Mouse (Mus musculus): ENCODE measurements around the gene Ctbp2. TPM values are rescaled to one million over a fixed set of nuclear protein-coding genes. Genes with fewer than 3 reads are reported as not detected.

Gene Ctbp2
- polyA plus RNA-seq, 2 experiments: 59.2 to 77.7 TPM

DNA sequence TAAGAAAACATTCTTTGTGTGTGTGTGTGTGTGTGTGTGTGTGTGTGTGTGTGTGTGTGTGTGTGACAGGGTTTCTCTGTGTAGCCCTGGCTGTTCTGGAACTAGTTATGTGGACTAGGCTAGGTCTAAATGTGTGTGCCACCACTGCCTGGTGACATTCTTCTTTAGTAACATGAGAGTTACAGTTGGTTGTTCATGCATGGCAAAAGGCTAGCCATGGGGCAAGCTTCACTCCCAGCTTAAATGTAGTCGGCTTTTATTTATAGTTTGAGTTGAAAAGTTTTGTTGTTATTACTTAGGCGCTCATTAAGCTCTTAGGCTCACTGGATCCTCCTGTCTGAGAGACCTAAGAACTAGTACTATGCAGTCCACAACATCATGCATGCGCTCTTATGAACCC lies 159.8 kb downstream of the Ctbp2 start:
- H3K9me3 ChIP-seq (ENCODE audit: control insufficient read depth, low read length): no peaks in the 10 kb centered on the region
- no peak overlapping the region for H3K9ac ChIP-seq (ENCODE audit: low read depth, low read length, severe bottlenecking)
- H3K27me3 ChIP-seq (ENCODE audit: control insufficient read depth, insufficient read depth, low read length): no peaks in the 10 kb centered on the region
- DNase-seq (ENCODE audit: low spot score) (no peak), ATAC-seq (ENCODE audit: low FRiP score, low read depth) (no peak)
- WGBS: 71% methylated on average over 3 of the region's 3 CpGs
- no peak overlapping the region for H3K27ac ChIP-seq (replicated peaks; ENCODE audit: low read depth, low read length)
- no peak for TF ChIP-seq POLR2A (IDR thresholded peaks at IDR 0.05; ENCODE audit: borderline replicate concordance, extremely low read depth, insufficient read depth, insufficient read length)
- H3K4me1 ChIP-seq (ENCODE audit: control insufficient read depth, insufficient read depth, low read length): no peaks in the 10 kb centered on the region
- no peak overlapping the region for H3K4me3 ChIP-seq (replicated peaks; ENCODE audit: low read length)
- peaks cover 15% of the 10 kb centered on the region for H3K36me3 ChIP-seq (ENCODE audit: control insufficient read depth, insufficient read depth, low read length)
- no peak overlapping the region for H3K4me2 ChIP-seq (replicated peaks; ENCODE audit: low read depth, low read length, severe bottlenecking)

DNA sequence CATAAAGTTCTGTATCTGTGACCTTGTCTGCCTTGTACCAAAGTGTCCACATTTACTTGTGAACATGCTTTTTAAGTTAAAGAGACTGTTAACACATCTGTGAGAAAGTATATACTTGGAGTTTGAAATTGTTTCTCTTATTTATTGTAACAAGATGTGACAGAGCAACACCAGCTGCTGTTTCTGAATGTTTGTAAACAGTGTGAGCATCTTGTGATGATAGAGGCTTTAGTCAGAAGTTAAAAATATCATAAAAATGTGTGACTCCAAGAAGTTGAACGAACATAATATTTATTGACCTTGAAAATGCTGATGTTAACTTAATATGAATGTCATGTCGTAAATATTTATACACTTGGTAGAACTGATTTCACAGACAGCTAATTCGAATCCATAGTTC lies 173.5 kb downstream of the Ctbp2 start:
- Histone ChIP-seq H3K27me3 (ENCODE audit: control insufficient read depth, insufficient read depth, low read length) (no peaks in the 10 kb centered on the region), H3K9me3 (ENCODE audit: control insufficient read depth, low read length) (no peaks in the 10 kb centered on the region), H3K27ac (replicated peaks; ENCODE audit: low read depth, low read length) (no peak overlapping the region), H3K9ac (ENCODE audit: low read depth, low read length, severe bottlenecking) (no peak overlapping the region), H3K36me3 (ENCODE audit: control insufficient read depth, insufficient read depth, low read length) (no peaks in the 10 kb centered on the region), H3K4me2 (replicated peaks; ENCODE audit: low read depth, low read length, severe bottlenecking) (no peak overlapping the region), H3K4me1 (ENCODE audit: control insufficient read depth, insufficient read depth, low read length) (no peaks in the 10 kb centered on the region), H3K4me3 (replicated peaks; ENCODE audit: low read length) (no peak overlapping the region)
- DNase-seq (ENCODE audit: low spot score) (no peak), ATAC-seq (ENCODE audit: low FRiP score, low read depth) (no peak)
- no peak for TF ChIP-seq POLR2A (IDR thresholded peaks at IDR 0.05; ENCODE audit: borderline replicate concordance, extremely low read depth, insufficient read depth, insufficient read length)
- 84% methylated on average over 3 of the region's 3 CpGs for WGBS

DNA sequence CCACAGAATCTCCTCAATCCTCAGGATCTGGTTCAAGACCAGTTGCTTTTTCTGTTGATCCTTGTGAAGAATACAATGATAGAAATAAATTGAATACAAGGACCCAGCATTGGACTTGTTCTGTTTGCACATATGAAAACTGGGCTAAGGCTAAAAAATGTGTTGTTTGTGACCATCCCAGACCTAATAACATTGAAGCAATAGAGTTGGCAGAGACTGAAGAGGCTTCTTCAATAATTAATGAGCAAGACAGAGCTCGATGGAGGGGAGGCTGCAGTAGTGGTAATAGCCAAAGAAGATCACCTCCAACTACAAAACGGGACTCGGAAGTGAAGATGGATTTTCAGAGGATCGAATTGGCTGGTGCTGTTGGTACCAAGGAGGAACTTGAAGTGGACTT lies 174.2 kb downstream of the Ctbp2 start:
- WGBS: 89% methylated on average over 4 of the region's 4 CpGs
- H3K4me1 ChIP-seq (ENCODE audit: control insufficient read depth, insufficient read depth, low read length): no peaks in the 10 kb centered on the region
- ATAC-seq (ENCODE audit: low FRiP score, low read depth): no peak
- no peak overlapping the region for H3K27ac ChIP-seq (replicated peaks; ENCODE audit: low read depth, low read length)
- no peak overlapping the region for H3K4me3 ChIP-seq (replicated peaks; ENCODE audit: low read length)
- H3K4me2 ChIP-seq (replicated peaks; ENCODE audit: low read depth, low read length, severe bottlenecking): no peak overlapping the region
- H3K9ac ChIP-seq (ENCODE audit: low read depth, low read length, severe bottlenecking): no peak overlapping the region
- no peak for DNase-seq (ENCODE audit: low spot score)
- TF ChIP-seq POLR2A (IDR thresholded peaks at IDR 0.05; ENCODE audit: borderline replicate concordance, extremely low read depth, insufficient read depth, insufficient read length): no peak
- no peaks in the 10 kb centered on the region for H3K27me3 ChIP-seq (ENCODE audit: control insufficient read depth, insufficient read depth, low read length)
- H3K36me3 ChIP-seq (ENCODE audit: control insufficient read depth, insufficient read depth, low read length): no peaks in the 10 kb centered on the region
- no peaks in the 10 kb centered on the region for H3K9me3 ChIP-seq (ENCODE audit: control insufficient read depth, low read length)

GRCm38 (mm10) chr7:132940569-132940968 lies 183.6 kb downstream of the Ctbp2 start:
- no peak overlapping the region for H3K27ac ChIP-seq (replicated peaks; ENCODE audit: low read depth, low read length)
- H3K4me1 ChIP-seq (ENCODE audit: control insufficient read depth, insufficient read depth, low read length): no peaks in the 10 kb centered on the region
- no peak overlapping the region for H3K4me2 ChIP-seq (replicated peaks; ENCODE audit: low read depth, low read length, severe bottlenecking)
- H3K9ac ChIP-seq (ENCODE audit: low read depth, low read length, severe bottlenecking): no peak overlapping the region
- H3K36me3 ChIP-seq (ENCODE audit: control insufficient read depth, insufficient read depth, low read length): no peaks in the 10 kb centered on the region
- DNase-seq (ENCODE audit: low spot score) (no peak), ATAC-seq (ENCODE audit: low FRiP score, low read depth) (no peak)
- WGBS: 90% methylated on average over 2 of the region's 2 CpGs
- no peaks in the 10 kb centered on the region for H3K27me3 ChIP-seq (ENCODE audit: control insufficient read depth, insufficient read depth, low read length)
- H3K9me3 ChIP-seq (ENCODE audit: control insufficient read depth, low read length): no peaks in the 10 kb centered on the region
- H3K4me3 ChIP-seq (replicated peaks; ENCODE audit: low read length): no peak overlapping the region
- TF ChIP-seq POLR2A (IDR thresholded peaks at IDR 0.05; ENCODE audit: borderline replicate concordance, extremely low read depth, insufficient read depth, insufficient read length): no peak

DNA sequence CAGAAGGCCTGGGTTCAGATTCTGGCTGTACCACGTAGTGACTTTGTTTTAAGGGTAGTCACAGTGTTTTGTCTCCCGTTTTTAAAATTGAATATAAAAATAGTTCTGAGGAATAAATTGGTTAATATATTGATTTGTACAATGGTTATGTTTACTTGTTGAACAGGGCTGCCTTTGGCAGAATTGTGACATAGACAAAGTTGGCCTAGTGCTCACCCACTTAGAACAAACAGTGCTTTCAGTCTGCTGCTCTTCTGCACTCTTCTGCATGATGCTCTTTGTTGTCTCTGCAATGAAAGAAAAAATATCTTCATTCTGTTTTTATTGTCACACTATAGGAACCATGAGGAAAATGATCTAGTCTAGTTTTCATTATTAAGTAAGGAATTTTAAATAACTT lies 185.0 kb downstream of the Ctbp2 start:
- ATAC-seq (ENCODE audit: low FRiP score, low read depth) (no peak), DNase-seq (ENCODE audit: low spot score) (no peak)
- Histone ChIP-seq H3K4me2 (replicated peaks; ENCODE audit: low read depth, low read length, severe bottlenecking) (no peak overlapping the region), H3K4me3 (replicated peaks; ENCODE audit: low read length) (no peak overlapping the region), H3K4me1 (ENCODE audit: control insufficient read depth, insufficient read depth, low read length) (no peaks in the 10 kb centered on the region), H3K9me3 (ENCODE audit: control insufficient read depth, low read length) (no peaks in the 10 kb centered on the region), H3K9ac (ENCODE audit: low read depth, low read length, severe bottlenecking) (no peak overlapping the region), H3K36me3 (ENCODE audit: control insufficient read depth, insufficient read depth, low read length) (no peaks in the 10 kb centered on the region), H3K27ac (replicated peaks; ENCODE audit: low read depth, low read length) (no peak overlapping the region), H3K27me3 (ENCODE audit: control insufficient read depth, insufficient read depth, low read length) (no peaks in the 10 kb centered on the region)
- no peak for TF ChIP-seq POLR2A (IDR thresholded peaks at IDR 0.05; ENCODE audit: borderline replicate concordance, extremely low read depth, insufficient read depth, insufficient read length)
- WGBS: 89% methylated on average over 2 of the region's 2 CpGs

Other genes with a start within 250 kb of the Ctbp2 start
- 17.4 and 18.1 TPM in 2 replicates for gene Zranb1, start 193.2 kb downstream of the Ctbp2 start, polyA plus RNA-seq (2012; rRNA removed)
- gene Zranb1, start 193.2 kb downstream of the Ctbp2 start, polyA plus RNA-seq (2014; fragmentation: Nextera tagmentation; extraction: Ambion mirVana): 18.1 and 22.4 TPM in 2 replicates
- gene Fgfr2, start 1.0 kb downstream of the Ctbp2 start, polyA plus RNA-seq (2012; rRNA removed): 133 and 149 TPM in 2 replicates
- gene Fgfr2, start 1.0 kb downstream of the Ctbp2 start, polyA plus RNA-seq (2014; fragmentation: Nextera tagmentation; extraction: Ambion mirVana): 131 and 148 TPM in 2 replicates

Measured in limb, embryonic 14.5 days (tissue).